Mouse (Mus musculus) liver, postnatal 0 days (tissue): ENCODE results near the gene Cacna2d2.

Source experiments
- CTCF ChIP-seq: sonication (generic); IDR thresholded peaks from 2 replicates; pipeline ENCODE4 v1.5.1; 2016; ENCODE audit warnings: antibody characterized with exemption, low read depth
- EP300 ChIP-seq: IDR thresholded peaks from 2 replicates; pipeline ENCODE4 v1.6.1; 2016; ENCODE audit warnings: antibody characterized with exemption, low read depth, mild to moderate bottlenecking

DNA sequence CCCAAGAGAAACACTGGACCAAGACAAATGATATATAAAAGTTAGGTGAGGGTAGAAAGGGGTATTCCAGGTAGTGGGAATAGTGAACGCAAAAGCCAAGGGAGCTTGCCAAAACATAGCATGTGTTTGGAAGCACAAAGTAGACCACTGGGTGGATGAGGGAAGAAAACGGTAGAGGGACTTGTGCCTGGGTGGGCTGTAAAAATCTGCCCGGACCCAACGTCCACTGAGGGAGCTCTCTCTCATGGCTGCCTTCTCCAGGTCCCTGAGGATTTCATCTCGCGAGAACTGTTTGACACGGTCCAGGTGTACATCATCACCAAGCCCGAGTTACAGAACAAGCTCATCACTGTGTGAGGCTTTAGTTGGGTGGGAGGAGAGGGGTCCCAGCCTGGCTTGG lies 143.3 kb downstream of the Cacna2d2 start:
- TF ChIP-seq CTCF (no peak), EP300 (no peak)
